Mouse (Mus musculus) kidney, embryonic 15.5 days (tissue): ENCODE data around the gene Unc79. TPM values are rescaled to one million over a fixed set of nuclear protein-coding genes. Genes with fewer than 3 reads are reported as not detected.

Experiments used
- ATAC-seq: fragments of 200-750 bp; cut with Nextera tagmentation; replicated peaks from 2 replicates; pipeline ENCODE4 v1.8.0; 2017; ENCODE audit warnings: moderate TSS enrichment; ENCODE audit not compliant: low FRiP score
- H3K27ac ChIP-seq: fragments of 300-500 bp; sonication (generic); 2 replicates; pipeline ENCODE4 v1.5.1; 2015; ENCODE audit warnings: mild to moderate bottlenecking, inconsistent platforms
- H3K27me3 ChIP-seq: fragments of 300-500 bp; sonication (generic); 2 replicates; pipeline ENCODE4 v1.6.1; 2015; ENCODE audit warnings: inconsistent platforms
- H3K36me3 ChIP-seq: fragments of 300-500 bp; sonication (generic); 2 replicates; pipeline ENCODE4 v1.6.1; 2015; ENCODE audit warnings: inconsistent platforms
- H3K4me1 ChIP-seq: fragments of 300-500 bp; sonication (generic); 2 replicates; pipeline ENCODE4 v1.6.1; 2015; ENCODE audit warnings: inconsistent platforms
- H3K4me2 ChIP-seq: fragments of 300-500 bp; sonication (generic); 2 replicates; pipeline ENCODE4 v1.6.1; 2015; ENCODE audit warnings: moderate library complexity, mild to moderate bottlenecking, inconsistent platforms
- H3K4me3 ChIP-seq: fragments of 300-500 bp; sonication (generic); replicated peaks from 2 replicates; pipeline ENCODE4 v1.5.1; 2015; ENCODE audit warnings: mild to moderate bottlenecking, inconsistent platforms
- H3K9ac ChIP-seq: fragments of 300-500 bp; sonication (generic); 2 replicates; pipeline ENCODE4 v1.6.1; 2015; ENCODE audit warnings: mild to moderate bottlenecking, inconsistent platforms
- H3K9me3 ChIP-seq: fragments of 300-500 bp; sonication (generic); replicated peaks from 2 replicates; pipeline ENCODE4 v1.6.1; 2016; ENCODE audit warnings: inconsistent platforms
- WGBS: fragments of 180-500 bp; shearing (Covaris S2); methylation state at CpG from one replicate; pipeline ENCODE4 v1.1.7; 2015; ENCODE audit warnings: mixed read lengths; 5-methylcytosine and 5-hydroxymethylcytosine counted together
- polyA plus RNA-seq: library from polyadenylated mRNA; unstranded; fragments of >200 nt; fragmentation: Nextera tagmentation; extraction: Ambion mirVana; gene quantifications from 2 replicates; pipeline ENCODE4 v1.2.1, GENCODE M21; 2015

Unc79 gene
- polyA plus RNA-seq, 1 experiment from 2014 or later, result 0.25 TPM

GRCm38 (mm10) chr12:103099185-103099584 lies 150.5 kb downstream of the Unc79 start:
- H3K27me3 ChIP-seq, result no peaks in the 10 kb centered on the region; the same call in 1 of the 2 replicates
- no peak overlapping the region for H3K4me3 ChIP-seq
- H3K4me2 ChIP-seq, result no peak overlapping the region
- no peaks in the 10 kb centered on the region for H3K36me3 ChIP-seq
- WGBS, result 66% methylated on average over 1 of the region's 1 CpGs
- no peaks in the 10 kb centered on the region for H3K4me1 ChIP-seq
- no peaks in the 10 kb centered on the region for H3K9me3 ChIP-seq
- no peak overlapping the region for H3K27ac ChIP-seq
- ATAC-seq, result no peak
- H3K9ac ChIP-seq, result no peak overlapping the region

- H3K4me2 ChIP-seq, result no peak overlapping the region
- no peaks in the 10 kb centered on the region for H3K9me3 ChIP-seq
- H3K36me3 ChIP-seq, result no peaks in the 10 kb centered on the region
- 67% methylated on average over 5 of the region's 5 CpGs for WGBS
- H3K4me1 ChIP-seq, result no peaks in the 10 kb centered on the region
- ATAC-seq, result no peak
- H3K27me3 ChIP-seq, result no peaks in the 10 kb centered on the region; the same call in 1 of the 2 replicates
- H3K9ac ChIP-seq, result no peak overlapping the region
- no peak overlapping the region for H3K27ac ChIP-seq
- no peak overlapping the region for H3K4me3 ChIP-seq
Observed at GRCm38 (mm10) chr12:103100088-103100487, 151.4 kb downstream of the Unc79 start.

GRCm38 (mm10) chr12:103103041-103103440 lies 154.4 kb downstream of the Unc79 start:
- H3K4me3 ChIP-seq, result no peak overlapping the region
- H3K9ac ChIP-seq, result no peak overlapping the region
- H3K36me3 ChIP-seq, result no peaks in the 10 kb centered on the region
- no peak for ATAC-seq
- no peaks in the 10 kb centered on the region for H3K4me1 ChIP-seq
- no peak overlapping the region for H3K4me2 ChIP-seq
- no peaks in the 10 kb centered on the region; the same call in 1 of the 2 replicates for H3K27me3 ChIP-seq
- 51% methylated on average over 2 of the region's 2 CpGs for WGBS
- no peak overlapping the region for H3K27ac ChIP-seq
- no peaks in the 10 kb centered on the region for H3K9me3 ChIP-seq

- 0 out of 2 replicates have a peak, but pooled peaks have one; percentile 36 for ATAC-seq
- no peak overlapping the region for H3K27ac ChIP-seq
- no peaks in the 10 kb centered on the region for H3K9me3 ChIP-seq
- no peak overlapping the region for H3K9ac ChIP-seq
- no peaks in the 10 kb centered on the region for H3K36me3 ChIP-seq
- H3K4me2 ChIP-seq, result peak overlapping the region; percentile 33
- H3K4me1 ChIP-seq, result no peaks in the 10 kb centered on the region
- H3K27me3 ChIP-seq, result no peaks in the 10 kb centered on the region; the same call in 1 of the 2 replicates
- H3K4me3 ChIP-seq, result no peak overlapping the region
- 13% methylated on average over 5 of the region's 5 CpGs for WGBS
Observed at GRCm38 (mm10) chr12:103103601-103104000, 154.9 kb downstream of the Unc79 start.

- Histone ChIP-seq H3K27ac (no peak overlapping the region), H3K4me3 (no peak overlapping the region), H3K27me3 (no peaks in the 10 kb centered on the region), H3K9me3 (no peaks in the 10 kb centered on the region), H3K4me2 (no peak overlapping the region), H3K9ac (no peak overlapping the region), H3K4me1 (no peaks in the 10 kb centered on the region), H3K36me3 (no peaks in the 10 kb centered on the region)
- no peak for ATAC-seq
- 88% methylated on average over 7 of the region's 7 CpGs for WGBS
Observed at GRCm38 (mm10) chr12:103109301-103109700, 160.6 kb downstream of the Unc79 start.

GRCm38 (mm10) chr12:103116639-103117038 lies 168.0 kb downstream of the Unc79 start:
- Histone ChIP-seq H3K4me3 (no peak overlapping the region), H3K36me3 (no peaks in the 10 kb centered on the region), H3K27me3 (no peaks in the 10 kb centered on the region), H3K4me1 (no peaks in the 10 kb centered on the region), H3K4me2 (no peak overlapping the region), H3K9ac (no peak overlapping the region), H3K9me3 (no peaks in the 10 kb centered on the region), H3K27ac (no peak overlapping the region)
- ATAC-seq, result no peak
- 82% methylated on average over 8 of the region's 8 CpGs for whole genome bisulfite sequencing

- ATAC-seq, result no peak
- H3K4me1 ChIP-seq, result no peaks in the 10 kb centered on the region
- 69% methylated on average over 10 of the region's 10 CpGs for WGBS
Observed at GRCm38 (mm10) chr12:103117517-103118193, 169.0 kb downstream of the Unc79 start.

GRCm38 (mm10) chr12:103121928-103122327 lies 173.3 kb downstream of the Unc79 start:
- WGBS, result 71% methylated on average over 5 of the region's 5 CpGs
- ATAC-seq, result no peak
- no peaks in the 10 kb centered on the region for H3K9me3 ChIP-seq
- no peak overlapping the region for H3K4me2 ChIP-seq
- no peaks in the 10 kb centered on the region for H3K36me3 ChIP-seq
- H3K27ac ChIP-seq, result no peak overlapping the region
- H3K27me3 ChIP-seq, result no peaks in the 10 kb centered on the region
- no peak overlapping the region for H3K9ac ChIP-seq
- no peak overlapping the region for H3K4me3 ChIP-seq
- no peaks in the 10 kb centered on the region for H3K4me1 ChIP-seq

More at GRCm38 (mm10) chr12:103117517-103118193, 169.0 kb downstream of the Unc79 start:
- Histone ChIP-seq H3K9me3 (no peaks in the 10 kb centered on the region), H3K27me3 (no peaks in the 10 kb centered on the region), H3K36me3 (no peaks in the 10 kb centered on the region), H3K9ac (no peak overlapping the region), H3K4me2 (no peak overlapping the region), H3K27ac (no peak overlapping the region), H3K4me3 (no peak overlapping the region)

- H3K4me2 ChIP-seq, result no peak overlapping the region
- no peaks in the 10 kb centered on the region for H3K4me1 ChIP-seq
- no peak overlapping the region for H3K9ac ChIP-seq
- no peaks in the 10 kb centered on the region for H3K36me3 ChIP-seq
- H3K27ac ChIP-seq, result no peak overlapping the region
- no peak overlapping the region for H3K4me3 ChIP-seq
- H3K9me3 ChIP-seq, result no peaks in the 10 kb centered on the region
- ATAC-seq, result no peak
- no peaks in the 10 kb centered on the region for H3K27me3 ChIP-seq
- 76% methylated on average over 1 of the region's 1 CpGs for WGBS
Observed at GRCm38 (mm10) chr12:103123861-103124260, 175.2 kb downstream of the Unc79 start.

GRCm38 (mm10) chr12:103128914-103129313 lies 180.3 kb downstream of the Unc79 start:
- Histone ChIP-seq H3K27me3 (no peaks in the 10 kb centered on the region), H3K27ac (no peak overlapping the region), H3K9me3 (no peaks in the 10 kb centered on the region), H3K36me3 (no peaks in the 10 kb centered on the region), H3K4me3 (no peak overlapping the region), H3K9ac (no peak overlapping the region), H3K4me2 (no peak overlapping the region), H3K4me1 (no peaks in the 10 kb centered on the region)
- no peak for ATAC-seq
- WGBS, result 95% methylated on average over 6 of the region's 6 CpGs

- Histone ChIP-seq H3K9ac (no peak overlapping the region), H3K4me3 (no peak overlapping the region), H3K9me3 (no peaks in the 10 kb centered on the region), H3K27me3 (no peaks in the 10 kb centered on the region), H3K4me2 (no peak overlapping the region), H3K4me1 (no peaks in the 10 kb centered on the region), H3K36me3 (no peaks in the 10 kb centered on the region), H3K27ac (no peak overlapping the region)
- ATAC-seq, result no peak
- 75% methylated on average over 17 of the region's 17 CpGs for WGBS
Observed at GRCm38 (mm10) chr12:103129395-103130248, 181.0 kb downstream of the Unc79 start.

- 43% methylated on average over 6 of the region's 6 CpGs for WGBS
Observed at GRCm38 (mm10) chr12:103131419-103131818, 182.8 kb downstream of the Unc79 start.

More at GRCm38 (mm10) chr12:103131419-103131818, 182.8 kb downstream of the Unc79 start:
- Histone ChIP-seq H3K4me2 (no peak overlapping the region), H3K4me1 (no peaks in the 10 kb centered on the region), H3K27me3 (no peaks in the 10 kb centered on the region), H3K4me3 (no peak overlapping the region), H3K27ac (no peak overlapping the region), H3K9ac (no peak overlapping the region), H3K36me3 (no peaks in the 10 kb centered on the region), H3K9me3 (no peaks in the 10 kb centered on the region)
- ATAC-seq, result no peak; the same call in 1 of the 2 replicates
